Mouse (Mus musculus): ENCODE results near the gene Palb2. TPM values are rescaled to one million over a fixed set of nuclear protein-coding genes. Genes with fewer than 3 reads are reported as not detected.

The Palb2 gene
- 9.1 and 10.8 TPM in 2 replicates for polyA plus RNA-seq (2015; fragmentation: Nextera tagmentation; extraction: Ambion mirVana)

DNA sequence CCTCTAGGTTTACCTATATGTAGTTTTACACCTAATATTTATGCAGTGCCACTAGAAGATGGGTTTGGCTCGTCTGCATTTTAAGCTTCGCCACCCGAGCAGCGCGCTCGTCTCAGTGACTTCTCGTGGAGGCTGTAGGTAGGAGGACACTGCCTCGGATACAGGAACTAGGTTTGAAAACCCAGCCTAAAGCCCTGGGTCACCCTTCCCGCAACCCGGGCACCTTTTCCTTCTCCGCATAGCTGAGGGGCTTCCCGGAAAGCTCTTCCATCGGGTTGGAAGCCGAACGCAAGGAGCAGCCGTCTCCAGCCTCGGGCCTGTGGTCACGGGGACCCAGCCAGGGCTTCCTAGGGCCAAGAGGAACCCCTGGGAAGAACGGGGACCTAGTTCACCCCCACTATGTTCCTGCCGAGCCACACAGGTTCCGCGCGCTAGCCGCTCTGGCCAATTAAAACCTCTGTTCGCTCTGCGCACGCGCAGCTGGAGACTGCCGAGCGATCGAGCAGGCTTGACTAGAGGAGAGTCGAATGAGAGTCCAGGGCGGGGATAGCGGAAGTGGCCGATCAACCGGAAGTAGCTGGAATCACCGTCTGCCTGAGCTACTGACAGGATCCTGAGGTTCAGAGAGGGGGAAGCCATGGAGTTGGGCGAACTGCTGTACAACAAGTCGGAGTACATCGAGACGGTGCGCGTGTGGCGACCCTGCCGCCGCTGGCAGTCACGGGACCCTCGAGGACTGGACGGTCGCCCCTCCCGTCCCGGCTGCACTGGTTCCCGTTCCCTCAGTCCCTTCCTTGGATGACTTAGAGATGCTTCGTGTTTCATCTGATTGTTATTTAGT is at the start of gene Palb2, which contains the start of gene Dctn5:
Gene Palb2 (minus strand): TSS at position 489 of the 841 bp plus-strand sequence.
Gene Dctn5 (plus strand): TSS at position 545 of the 841 bp plus-strand sequence.
- under 1% methylated on average over 54 of the region's 54 CpGs for WGBS
- peaks cover 5% of the 10 kb centered on the region for H3K36me3 ChIP-seq (ENCODE audit: control insufficient read depth, insufficient read depth, low read length)
- peak; percentile 99 for ATAC-seq

DNA sequence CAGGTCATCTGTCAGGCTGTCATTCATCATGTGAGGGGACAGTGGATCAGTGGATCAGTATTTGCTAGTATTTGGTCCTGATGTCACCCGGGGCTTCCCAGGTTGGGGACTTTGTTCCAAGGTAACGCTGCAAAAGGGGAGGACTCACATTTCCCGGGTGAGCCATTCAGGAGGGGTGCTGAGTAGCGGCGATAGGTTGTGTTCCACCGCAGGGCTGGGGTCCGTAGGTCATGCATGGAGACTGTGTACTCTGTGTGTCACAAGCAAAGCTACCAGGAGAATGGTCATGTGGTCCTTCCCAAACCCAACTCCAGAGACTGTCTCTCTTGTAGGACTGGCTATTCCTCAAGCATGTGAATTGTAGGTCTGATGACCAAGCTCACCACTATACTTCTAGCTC is 47.9 kb upstream of the Palb2 start:
- Histone ChIP-seq H3K27ac (ENCODE audit: low read length) (no peak overlapping the region), H3K9ac (ENCODE audit: low read depth, low read length) (no peak overlapping the region), H3K4me2 (ENCODE audit: low read depth, low read length) (no peak overlapping the region), H3K27me3 (replicated peaks; ENCODE audit: control insufficient read depth, insufficient read depth, low read length) (no peaks in the 10 kb centered on the region), H3K36me3 (ENCODE audit: control insufficient read depth, insufficient read depth, low read length) (no peaks in the 10 kb centered on the region), H3K9me3 (ENCODE audit: control insufficient read depth, low read length) (no peaks in the 10 kb centered on the region), H3K4me1 (ENCODE audit: control insufficient read depth, insufficient read depth, low read length) (no peaks in the 10 kb centered on the region), H3K4me3 (ENCODE audit: low read length) (no peak overlapping the region)
- ATAC-seq = no peak
- WGBS = 90% methylated on average over 7 of the region's 7 CpGs

More for the DNA sequence above, at the start of gene Palb2, which contains the start of gene Dctn5:
- H3K4me1 ChIP-seq (ENCODE audit: control insufficient read depth, insufficient read depth, low read length) = peaks cover 5% of the 10 kb centered on the region
- peak within 1 kb of the TSS; percentile 87 for H3K9ac ChIP-seq (ENCODE audit: low read depth, low read length)
- H3K4me3 ChIP-seq (ENCODE audit: low read length) = peak within 1 kb of the TSS; percentile 86
- H3K4me2 ChIP-seq (ENCODE audit: low read depth, low read length) = peak within 1 kb of the TSS; percentile 62
- no peaks in the 10 kb centered on the region for H3K9me3 ChIP-seq (ENCODE audit: control insufficient read depth, low read length)
- H3K27ac ChIP-seq (ENCODE audit: low read length) = peak within 1 kb of the TSS; percentile 60
- no peaks in the 10 kb centered on the region for H3K27me3 ChIP-seq (replicated peaks; ENCODE audit: control insufficient read depth, insufficient read depth, low read length)

DNA sequence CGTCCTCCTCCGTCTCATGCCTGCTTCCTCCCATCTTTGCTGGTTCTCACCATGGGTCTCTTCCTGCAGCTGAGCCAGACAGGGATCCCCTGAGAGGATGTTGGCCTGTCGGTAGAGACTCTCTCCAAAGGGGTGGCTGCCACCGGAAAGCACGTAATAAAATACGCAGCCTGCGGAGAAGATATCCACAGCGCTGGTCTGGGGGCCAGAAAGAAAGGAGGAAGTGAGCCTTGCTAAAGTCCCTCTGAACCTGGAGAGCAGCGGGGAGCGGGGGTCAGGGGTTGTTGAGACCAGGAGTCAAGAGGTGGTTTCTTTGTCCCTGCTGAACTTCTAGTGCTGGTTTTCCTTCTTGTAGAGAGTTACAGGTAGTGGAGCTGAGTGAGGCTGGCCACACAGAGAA is 38.8 kb upstream of the Palb2 start:
- Histone ChIP-seq H3K36me3 (ENCODE audit: control insufficient read depth, insufficient read depth, low read length) (peaks cover 25% of the 10 kb centered on the region), H3K27me3 (replicated peaks; ENCODE audit: control insufficient read depth, insufficient read depth, low read length) (no peaks in the 10 kb centered on the region), H3K4me1 (ENCODE audit: control insufficient read depth, insufficient read depth, low read length) (no peaks in the 10 kb centered on the region), H3K27ac (ENCODE audit: low read length) (no peak overlapping the region), H3K4me3 (ENCODE audit: low read length) (no peak overlapping the region), H3K9me3 (ENCODE audit: control insufficient read depth, low read length) (no peaks in the 10 kb centered on the region), H3K4me2 (ENCODE audit: low read depth, low read length) (no peak overlapping the region), H3K9ac (ENCODE audit: low read depth, low read length) (no peak overlapping the region)
- WGBS = 66% methylated on average over 10 of the region's 10 CpGs
- ATAC-seq = 0 out of 2 replicates have a peak, but pooled peaks have one; percentile 10

DNA sequence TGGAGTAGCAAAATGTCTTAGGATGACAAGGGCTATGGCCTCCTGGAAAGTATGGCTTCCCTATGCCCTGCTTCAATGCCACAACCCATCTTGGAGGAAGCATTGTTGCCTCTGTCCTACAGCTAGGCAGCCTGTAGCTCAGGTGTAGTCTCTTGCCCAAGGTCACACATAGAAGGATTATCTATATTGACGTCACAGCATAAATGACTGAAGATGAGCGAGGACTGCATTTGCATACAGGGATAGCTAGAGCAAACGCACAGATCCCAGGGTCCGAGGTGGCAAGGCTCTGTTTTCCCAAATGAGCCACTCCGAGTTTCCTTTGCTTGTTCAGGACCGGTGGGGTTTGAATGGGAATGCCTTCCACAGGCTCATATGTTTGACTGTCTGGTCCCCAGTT is 37.9 kb upstream of the Palb2 start:
- no peaks in the 10 kb centered on the region for H3K4me1 ChIP-seq (ENCODE audit: control insufficient read depth, insufficient read depth, low read length)
- H3K9ac ChIP-seq (ENCODE audit: low read depth, low read length) = no peak overlapping the region
- H3K9me3 ChIP-seq (ENCODE audit: control insufficient read depth, low read length) = no peaks in the 10 kb centered on the region
- no peak overlapping the region for H3K4me3 ChIP-seq (ENCODE audit: low read length)
- no peaks in the 10 kb centered on the region for H3K27me3 ChIP-seq (replicated peaks; ENCODE audit: control insufficient read depth, insufficient read depth, low read length)
- no peak overlapping the region for H3K4me2 ChIP-seq (ENCODE audit: low read depth, low read length)
- WGBS = 79% methylated on average over 6 of the region's 6 CpGs
- peaks cover 28% of the 10 kb centered on the region for H3K36me3 ChIP-seq (ENCODE audit: control insufficient read depth, insufficient read depth, low read length)
- no peak for ATAC-seq
- no peak overlapping the region for H3K27ac ChIP-seq (ENCODE audit: low read length)

DNA sequence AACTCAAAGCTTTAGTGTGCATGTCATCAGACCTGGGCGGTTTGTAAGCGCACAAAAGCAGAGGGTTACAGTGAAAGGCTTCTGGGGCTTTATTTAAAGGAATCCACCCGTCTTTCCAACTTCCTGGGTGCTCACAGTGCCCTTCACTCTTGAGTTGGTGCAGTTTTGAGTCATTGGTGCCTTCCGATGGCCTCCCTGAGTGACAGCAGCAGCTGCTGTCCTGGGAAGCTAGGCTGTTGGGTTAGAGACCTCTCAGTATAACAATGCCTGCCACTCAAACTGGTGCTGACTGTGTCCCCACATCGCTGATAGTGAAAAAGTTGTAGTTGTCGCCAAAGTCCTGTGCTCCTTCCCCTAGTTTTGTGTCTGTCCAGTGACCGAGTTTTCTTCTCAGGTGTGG is 34.4 kb upstream of the Palb2 start:
- H3K36me3 ChIP-seq (ENCODE audit: control insufficient read depth, insufficient read depth, low read length) = peaks cover 29% of the 10 kb centered on the region
- ATAC-seq = no peak
- WGBS = 91% methylated on average over 7 of the region's 7 CpGs

DNA sequence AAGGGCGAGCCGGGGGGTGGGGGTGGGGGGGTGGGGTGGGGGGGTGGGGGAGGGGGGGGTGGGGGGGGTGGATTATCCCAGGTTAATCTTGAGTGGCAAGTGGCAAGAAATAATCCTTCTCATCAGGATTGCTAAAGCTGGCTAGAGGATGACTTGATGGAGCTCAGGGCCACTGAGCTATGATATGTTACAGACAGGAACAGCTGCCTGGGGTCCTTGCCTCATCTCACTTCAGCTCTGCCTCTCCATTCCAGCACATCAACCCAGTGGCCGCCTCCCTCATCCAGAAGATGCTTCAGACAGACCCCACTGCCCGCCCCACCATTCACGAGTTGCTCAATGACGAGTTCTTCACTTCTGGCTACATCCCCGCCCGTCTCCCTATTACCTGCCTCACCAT is 31.0 kb upstream of the Palb2 start:
- ATAC-seq = no peak
- WGBS = 88% methylated on average over 6 of the region's 8 CpGs
- Histone ChIP-seq H3K9ac (ENCODE audit: low read depth, low read length) (no peak overlapping the region), H3K4me2 (ENCODE audit: low read depth, low read length) (no peak overlapping the region), H3K27me3 (replicated peaks; ENCODE audit: control insufficient read depth, insufficient read depth, low read length) (no peaks in the 10 kb centered on the region), H3K4me3 (ENCODE audit: low read length) (no peak overlapping the region), H3K9me3 (ENCODE audit: control insufficient read depth, low read length) (no peaks in the 10 kb centered on the region), H3K4me1 (ENCODE audit: control insufficient read depth, insufficient read depth, low read length) (peaks cover 20% of the 10 kb centered on the region), H3K36me3 (ENCODE audit: control insufficient read depth, insufficient read depth, low read length) (peaks cover 22% of the 10 kb centered on the region), H3K27ac (ENCODE audit: low read length) (no peak overlapping the region)

More for the DNA sequence above, 34.4 kb upstream of the Palb2 start:
- no peak overlapping the region for H3K4me3 ChIP-seq (ENCODE audit: low read length)
- no peak overlapping the region for H3K4me2 ChIP-seq (ENCODE audit: low read depth, low read length)
- H3K4me1 ChIP-seq (ENCODE audit: control insufficient read depth, insufficient read depth, low read length) = no peaks in the 10 kb centered on the region
- no peak overlapping the region for H3K27ac ChIP-seq (ENCODE audit: low read length)
- H3K9me3 ChIP-seq (ENCODE audit: control insufficient read depth, low read length) = no peaks in the 10 kb centered on the region
- H3K27me3 ChIP-seq (replicated peaks; ENCODE audit: control insufficient read depth, insufficient read depth, low read length) = no peaks in the 10 kb centered on the region
- no peak overlapping the region for H3K9ac ChIP-seq (ENCODE audit: low read depth, low read length)

DNA sequence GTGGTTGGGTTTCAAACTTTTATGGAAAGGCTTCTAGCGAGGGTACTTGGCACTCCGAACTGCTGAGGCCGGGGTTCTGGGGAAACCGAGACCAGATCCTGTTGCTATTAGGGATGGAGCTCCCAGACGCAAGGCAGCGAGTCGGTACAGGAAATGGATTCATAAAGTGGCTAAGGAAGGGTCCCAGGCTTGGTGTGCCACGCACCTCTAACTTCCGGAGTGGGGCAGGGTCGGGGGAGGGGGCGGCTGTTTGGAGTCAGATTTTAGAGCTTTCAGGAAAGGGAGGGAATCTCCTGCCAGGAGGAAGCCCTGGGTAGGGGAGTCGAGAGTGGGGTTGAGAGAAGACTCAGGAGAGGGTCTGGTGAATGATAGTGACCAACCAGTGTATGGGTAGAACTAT is 27.3 kb upstream of the Palb2 start:
- Histone ChIP-seq H3K4me3 (ENCODE audit: low read length) (peak overlapping the region; percentile 64), H3K9me3 (ENCODE audit: control insufficient read depth, low read length) (no peaks in the 10 kb centered on the region), H3K36me3 (ENCODE audit: control insufficient read depth, insufficient read depth, low read length) (peaks cover 6% of the 10 kb centered on the region; the same call in 1 of the 2 replicates), H3K4me1 (ENCODE audit: control insufficient read depth, insufficient read depth, low read length) (peaks cover 27% of the 10 kb centered on the region), H3K9ac (ENCODE audit: low read depth, low read length) (peak overlapping the region; percentile 78), H3K27me3 (replicated peaks; ENCODE audit: control insufficient read depth, insufficient read depth, low read length) (no peaks in the 10 kb centered on the region), H3K27ac (ENCODE audit: low read length) (peak overlapping the region; percentile 73), H3K4me2 (ENCODE audit: low read depth, low read length) (peak overlapping the region; percentile 73)
- no peak for ATAC-seq
- under 1% methylated on average over 12 of the region's 12 CpGs for WGBS

DNA sequence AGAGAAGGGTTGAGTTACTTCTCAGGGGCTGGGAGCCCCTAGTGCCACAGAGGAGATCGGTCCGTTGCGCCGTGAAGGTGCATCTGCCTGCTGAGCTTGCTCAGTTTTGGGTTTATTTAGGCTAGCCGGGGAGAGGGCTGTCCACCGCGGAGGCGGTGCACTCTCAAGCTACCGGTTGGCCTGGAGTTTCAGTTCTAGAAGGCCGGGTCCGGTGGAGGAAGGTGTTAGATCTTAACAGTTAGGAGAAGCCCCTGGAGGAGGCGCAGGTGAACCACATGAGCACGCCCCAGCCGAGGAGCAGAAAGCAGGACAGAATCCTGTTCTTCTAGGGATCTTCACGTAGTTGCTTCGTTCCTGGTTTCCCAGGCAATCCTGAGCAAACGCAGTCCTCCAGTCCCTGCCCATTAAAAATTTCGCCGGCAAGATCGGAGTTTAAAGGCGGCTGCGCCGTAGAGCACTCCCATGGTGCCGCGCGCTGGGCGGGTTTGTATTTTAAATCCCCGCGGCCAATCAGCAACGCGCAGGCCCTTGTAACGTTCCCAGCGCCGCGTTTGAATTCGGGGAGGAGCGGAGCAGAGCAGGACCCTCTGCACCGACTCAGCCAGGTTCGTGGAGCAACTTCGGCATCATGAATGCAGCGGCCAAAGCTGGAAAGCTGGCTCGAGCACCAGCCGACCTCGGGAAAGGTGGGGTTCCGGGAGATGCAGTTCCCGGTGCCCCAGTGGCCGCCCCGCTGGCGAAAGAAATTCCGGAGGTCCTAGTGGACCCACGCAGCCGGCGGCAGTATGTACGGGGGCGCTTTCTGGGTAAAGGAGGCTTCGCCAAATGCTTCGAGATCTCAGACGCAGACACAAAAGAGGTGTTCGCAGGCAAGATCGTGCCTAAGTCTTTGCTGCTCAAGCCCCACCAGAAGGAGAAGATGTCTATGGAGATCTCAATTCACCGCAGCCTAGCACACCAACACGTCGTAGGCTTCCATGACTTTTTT is 26.4 kb upstream of the Palb2 start, which contains the start of gene Plk1:
Gene Plk1 (plus strand): TSS at position 525 of the 988 bp plus-strand sequence.
- under 1% methylated on average over 63 of the region's 63 CpGs for WGBS
- H3K4me3 ChIP-seq (ENCODE audit: low read length) = peak within 1 kb of the TSS; percentile 64
- ATAC-seq = peak; percentile 95
- no peaks in the 10 kb centered on the region for H3K9me3 ChIP-seq (ENCODE audit: control insufficient read depth, low read length)
- H3K4me1 ChIP-seq (ENCODE audit: control insufficient read depth, insufficient read depth, low read length) = peaks cover 27% of the 10 kb centered on the region
- H3K27me3 ChIP-seq (replicated peaks; ENCODE audit: control insufficient read depth, insufficient read depth, low read length) = no peaks in the 10 kb centered on the region
- peaks cover 6% of the 10 kb centered on the region; the same call in 1 of the 2 replicates for H3K36me3 ChIP-seq (ENCODE audit: control insufficient read depth, insufficient read depth, low read length)
- peak within 1 kb of the TSS; percentile 86 for H3K4me2 ChIP-seq (ENCODE audit: low read depth, low read length)
- peak within 1 kb of the TSS; percentile 78 for H3K9ac ChIP-seq (ENCODE audit: low read depth, low read length)
- peak within 1 kb of the TSS; percentile 92 for H3K27ac ChIP-seq (ENCODE audit: low read length)

DNA sequence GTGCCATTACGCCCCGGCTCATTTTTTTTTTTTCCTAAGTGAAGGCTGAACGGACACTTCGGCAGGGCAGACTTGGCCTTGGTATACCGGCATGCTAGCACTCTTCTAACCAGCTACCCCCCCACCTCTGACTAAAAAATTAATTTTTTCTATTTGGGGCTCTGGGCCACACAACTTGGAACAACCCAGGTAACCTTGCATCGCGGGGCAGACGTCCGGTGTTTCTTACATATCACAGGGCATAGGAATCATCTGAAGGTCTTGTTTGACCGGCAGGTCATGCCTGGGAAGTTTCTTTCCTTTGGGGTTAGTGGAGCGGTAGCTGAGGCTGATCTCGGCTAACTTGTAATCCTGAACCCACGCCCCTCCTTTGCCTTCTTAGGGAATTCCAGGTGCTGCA is 25.7 kb upstream of the Palb2 start:
- 4% methylated on average over 13 of the region's 13 CpGs for WGBS
- Histone ChIP-seq H3K4me2 (ENCODE audit: low read depth, low read length) (peak overlapping the region; percentile 86), H3K27me3 (replicated peaks; ENCODE audit: control insufficient read depth, insufficient read depth, low read length) (no peaks in the 10 kb centered on the region), H3K36me3 (ENCODE audit: control insufficient read depth, insufficient read depth, low read length) (peaks cover 6% of the 10 kb centered on the region; the same call in 1 of the 2 replicates), H3K4me1 (ENCODE audit: control insufficient read depth, insufficient read depth, low read length) (peaks cover 27% of the 10 kb centered on the region), H3K4me3 (ENCODE audit: low read length) (peak overlapping the region; percentile 64), H3K9ac (ENCODE audit: low read depth, low read length) (peak overlapping the region; percentile 78), H3K9me3 (ENCODE audit: control insufficient read depth, low read length) (no peaks in the 10 kb centered on the region), H3K27ac (ENCODE audit: low read length) (peak overlapping the region; percentile 92)
- no peak for ATAC-seq
